In genomic region chr14:75525376-75526145, GRCm38 (mm10) we compare ENCODE assay signal across 12 mouse cellular contexts.
DNase-seq lines count a peak whose midpoint lies in the region; ATAC-seq lines count a peak whose summit lies in the region.
"Had no signal": no experiment of that assay in that cellular context is flagged by ENCODE, and none has a peak within 500 bp of the region (broad histone marks: within the 10 kb centered on the region; RNA-seq: fewer than 3 reads in every experiment).

No protein-coding gene starts in this region.

- no peaks in the 10 kb centered on the region for H3K9me3 ChIP-seq in forebrain, embryonic 10.5 days
- H3K9me3 ChIP-seq in forebrain, embryonic 14.5 days (replicated peaks; ENCODE audit: control insufficient read depth, low read length) = no peaks in the 10 kb centered on the region
- H3K9me3 ChIP-seq in erythroblast, embryonic 14.5 days (ENCODE audit: control insufficient read depth, low read length) = no peaks in the 10 kb centered on the region
- H3K9me3 ChIP-seq: kidney, embryonic 15.5 days; neural tube, embryonic 13.5 days had no signal

- H3K36me3 ChIP-seq in forebrain, embryonic 10.5 days (replicated peaks) = no peaks in the 10 kb centered on the region; the same call in 1 of the 2 replicates
- H3K36me3 ChIP-seq in forebrain, embryonic 14.5 days (ENCODE audit: control insufficient read depth, insufficient read depth, low read length) = peaks cover 7% of the 10 kb centered on the region; the same call in 1 of the 2 replicates
- H3K36me3 ChIP-seq in erythroblast, embryonic 14.5 days (ENCODE audit: control insufficient read depth) = peaks cover 2% of the 10 kb centered on the region; the same call in 1 of the 2 replicates
- H3K36me3 ChIP-seq: kidney, embryonic 15.5 days; neural tube, embryonic 13.5 days had no signal

- H3K9ac ChIP-seq in forebrain, embryonic 14.5 days (ENCODE audit: low read length) = no peak overlapping the region
- H3K9ac ChIP-seq: kidney, embryonic 15.5 days; neural tube, embryonic 13.5 days had no signal

- no peak for ATAC-seq in forebrain, embryonic 14.5 days
- ATAC-seq in megakaryocyte progenitor cell, adult 5-6 weeks (replicated peaks; ENCODE audit: poor library complexity) = peak; percentile 21; the same call in 1 of the 2 replicates

- no peaks in the 10 kb centered on the region for H3K27me3 ChIP-seq in forebrain, embryonic 10.5 days (ENCODE audit: poor library complexity, severe bottlenecking)
- no peaks in the 10 kb centered on the region for H3K27me3 ChIP-seq in forebrain, embryonic 14.5 days (replicated peaks; ENCODE audit: control insufficient read depth, insufficient read depth, low read length)
- H3K27me3 ChIP-seq in erythroblast, embryonic 14.5 days (ENCODE audit: control insufficient read depth) = no peaks in the 10 kb centered on the region
- H3K27me3 ChIP-seq: kidney, embryonic 15.5 days; neural tube, embryonic 13.5 days had no signal

- H3K4me3 ChIP-seq in forebrain, embryonic 10.5 days = no peak overlapping the region
- no peak overlapping the region for H3K4me3 ChIP-seq in forebrain, embryonic 14.5 days (ENCODE audit: low read depth, low read length)
- H3K4me3 ChIP-seq in erythroblast, embryonic 14.5 days (replicated peaks) = peak overlapping the region; percentile 53
- H3K4me3 ChIP-seq: kidney, embryonic 15.5 days; neural tube, embryonic 13.5 days had no signal

- H3K4me1 ChIP-seq in forebrain, embryonic 10.5 days = peaks cover 15% of the 10 kb centered on the region
- H3K4me1 ChIP-seq in forebrain, embryonic 14.5 days (ENCODE audit: control insufficient read depth, insufficient read depth, low read length) = peaks cover 24% of the 10 kb centered on the region
- peaks cover 34% of the 10 kb centered on the region for H3K4me1 ChIP-seq in erythroblast, embryonic 14.5 days (ENCODE audit: control insufficient read depth)

- no peak for DNase-seq in forebrain, embryonic 10.5 days (ENCODE audit: extremely low spot score, low spot score)
- DNase-seq in forebrain, embryonic 14.5 days (ENCODE audit: low spot score) = no peak
- DNase-seq in spleen, postnatal 10 days (ENCODE audit: low spot score in 2 of 2) = peak; percentile 21 to 22
- no peak for DNase-seq in spleen, adult 18-20 months
- DNase-seq in natural killer cell, adult 2 months (ENCODE audit: low spot score in 2 of 2) = no peak
- no peak for DNase-seq in adrenal gland, postnatal 25 days
- DNase-seq: heart, adult 11 months; lung, postnatal 36 days had no signal

- WGBS in forebrain, embryonic 10.5 days = 92% methylated on average over 29 of the region's 29 CpGs
- WGBS in forebrain, embryonic 14.5 days = 93% methylated on average over 29 of the region's 29 CpGs

- no peak overlapping the region for H3K4me2 ChIP-seq in forebrain, embryonic 14.5 days (ENCODE audit: low read length)
- H3K4me2 ChIP-seq: kidney, embryonic 15.5 days; neural tube, embryonic 13.5 days had no signal

- H3K27ac ChIP-seq in forebrain, embryonic 10.5 days = peak overlapping the region; percentile 30; the same call in 1 of the 2 replicates
- H3K27ac ChIP-seq in forebrain, embryonic 14.5 days (ENCODE audit: low read depth, low read length) = no peak overlapping the region
- H3K27ac ChIP-seq: kidney, embryonic 15.5 days; neural tube, embryonic 13.5 days had no signal

Comparison
In these comparisons a context has a peak if more than half of its experiments do, and no peak if none do; other contexts are left out.
1. DNase-seq: peak in spleen, postnatal 10 days (2 of 2); none in forebrain, embryonic 10.5 days (single experiment), forebrain, embryonic 14.5 days (single experiment), spleen, adult 18-20 months (0 of 2), natural killer cell, adult 2 months (0 of 2) and adrenal gland, postnatal 25 days (single experiment).